Mouse (Mus musculus): ENCODE data around the gene Dab2ip.

- TF ChIP-seq CTCF (IDR thresholded peaks at IDR 0.05; ENCODE audit: control insufficient read depth, insufficient read depth, low read length) (no peak), POLR2A (IDR thresholded peaks at IDR 0.05; ENCODE audit: borderline replicate concordance, control insufficient read depth, low read depth, low read length) (no peak)
Observed at GRCm38 (mm10) chr2:35625007-35625380, 66.9 kb downstream of the Dab2ip start.
